Mouse (Mus musculus) limb, embryonic 10.5 days (tissue): Measurements from ENCODE around the gene Rbm4. TPM values are rescaled to one million over a fixed set of nuclear protein-coding genes. Genes with fewer than 3 reads are reported as not detected.

Source experiments
- DNase-seq: peaks from one replicate; pipeline ENCODE4 v3.0.0-alpha.2; 2017; ENCODE audit warnings: low spot score
- H3K27ac ChIP-seq: fragments of 300-500 bp; sonication (generic); 2 replicates; pipeline ENCODE4 v1.5.1; 2016; ENCODE audit warnings: mild to moderate bottlenecking
- H3K27me3 ChIP-seq: fragments of 300-500 bp; sonication (generic); 2 replicates; pipeline ENCODE4 v1.6.1; 2016; ENCODE audit warnings: low read depth, mild to moderate bottlenecking; ENCODE audit not compliant: poor library complexity, severe bottlenecking
- H3K36me3 ChIP-seq: fragments of 300-500 bp; sonication (generic); 2 replicates; pipeline ENCODE4 v1.6.1; 2016; ENCODE audit warnings: mild to moderate bottlenecking, moderate library complexity
- H3K4me1 ChIP-seq: fragments of 300-500 bp; sonication (generic); 2 replicates; pipeline ENCODE4 v1.6.1; 2016
- H3K4me3 ChIP-seq: fragments of 300-500 bp; sonication (generic); 2 replicates; pipeline ENCODE4 v1.5.1; 2016; ENCODE audit warnings: mild to moderate bottlenecking, moderate library complexity
- H3K9me3 ChIP-seq: fragments of 300-500 bp; sonication (generic); replicated peaks from 2 replicates; pipeline ENCODE4 v1.6.1; 2016; ENCODE audit warnings: mild to moderate bottlenecking
- WGBS: fragments of 180-500 bp; shearing (Covaris S2); methylation state at CpG from one replicate; pipeline ENCODE4 v1.1.7; 2016; 5-methylcytosine and 5-hydroxymethylcytosine counted together
- polyA plus RNA-seq: library from polyadenylated mRNA; unstranded; fragments of >200 nt; fragmentation: Nextera tagmentation; extraction: Ambion mirVana; gene quantifications from 2 replicates; pipeline ENCODE4 v1.2.1, GENCODE M21; 2016

Gene Rbm4
- 91.5 and 108 TPM in 2 replicates for polyA plus RNA-seq

DNA sequence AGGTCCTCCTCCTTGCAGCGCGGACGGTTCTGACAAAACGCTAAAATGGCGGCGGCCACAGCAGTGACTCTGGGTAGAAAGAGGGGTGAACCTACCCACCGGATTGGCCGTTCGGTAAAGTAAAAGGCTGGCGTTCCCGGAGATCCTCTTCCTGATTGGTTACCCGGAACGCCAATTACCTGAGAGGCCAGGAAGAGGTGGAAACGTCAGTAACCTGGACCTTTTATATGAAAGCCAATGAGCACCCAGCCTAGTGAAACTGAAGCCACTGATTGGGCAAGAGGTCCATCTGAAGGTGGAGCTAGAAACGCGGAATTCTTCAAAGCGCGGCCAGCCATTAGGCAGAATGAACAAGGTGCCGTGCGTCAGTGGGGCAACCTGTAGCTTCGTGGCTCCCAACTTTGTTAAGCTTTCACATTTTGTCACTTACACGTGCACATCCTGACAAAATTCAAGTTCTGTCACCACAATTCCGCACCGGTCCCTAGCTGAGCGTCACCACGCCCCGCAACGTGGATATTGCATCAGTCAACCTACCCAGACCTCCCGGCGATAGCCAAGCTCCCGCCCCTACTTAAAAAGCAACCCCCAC, at the start of gene Rbm4:
TSS of gene Rbm4 (minus strand) at position 71 of the 592 bp plus-strand sequence.
- WGBS: under 1% methylated on average over 31 of the region's 31 CpGs
- DNase-seq: peak; percentile 91

DNA sequence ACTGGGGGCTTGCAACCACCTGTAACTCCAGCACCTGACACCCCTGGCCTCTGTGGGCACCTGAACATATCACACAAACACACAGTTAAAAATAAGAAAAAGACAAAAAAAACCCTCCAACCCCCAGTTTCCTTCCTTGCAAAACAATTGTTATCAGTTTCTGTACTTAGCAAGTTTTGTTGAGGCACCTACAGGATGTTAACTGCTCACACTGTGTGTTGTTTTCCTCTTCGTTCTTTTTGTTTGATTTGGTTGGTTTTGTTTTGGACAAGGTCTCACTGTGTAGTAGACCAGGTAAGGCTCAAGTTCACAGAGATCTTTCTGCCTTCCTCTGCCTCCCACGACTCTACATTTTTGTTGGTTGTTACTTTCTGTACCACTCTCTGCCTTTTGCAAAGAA, 48.9 kb upstream of the Rbm4 start:
- Histone ChIP-seq H3K9me3 (no peaks in the 10 kb centered on the region), H3K36me3 (no peaks in the 10 kb centered on the region), H3K4me1 (peaks cover 17% of the 10 kb centered on the region), H3K27me3 (peaks cover 34% of the 10 kb centered on the region), H3K27ac (no peak overlapping the region), H3K4me3 (no peak overlapping the region)
- 72% methylated on average over 2 of the region's 2 CpGs for WGBS
- no peak for DNase-seq

More for the DNA sequence above, at the start of gene Rbm4:
- no peaks in the 10 kb centered on the region for H3K9me3 ChIP-seq
- peaks cover 67% of the 10 kb centered on the region for H3K36me3 ChIP-seq
- no peaks in the 10 kb centered on the region for H3K27me3 ChIP-seq
- H3K4me1 ChIP-seq: peaks cover 34% of the 10 kb centered on the region
- peak within 1 kb of the TSS; percentile 76 for H3K4me3 ChIP-seq
- H3K27ac ChIP-seq: peak within 1 kb of the TSS; percentile 89

DNA sequence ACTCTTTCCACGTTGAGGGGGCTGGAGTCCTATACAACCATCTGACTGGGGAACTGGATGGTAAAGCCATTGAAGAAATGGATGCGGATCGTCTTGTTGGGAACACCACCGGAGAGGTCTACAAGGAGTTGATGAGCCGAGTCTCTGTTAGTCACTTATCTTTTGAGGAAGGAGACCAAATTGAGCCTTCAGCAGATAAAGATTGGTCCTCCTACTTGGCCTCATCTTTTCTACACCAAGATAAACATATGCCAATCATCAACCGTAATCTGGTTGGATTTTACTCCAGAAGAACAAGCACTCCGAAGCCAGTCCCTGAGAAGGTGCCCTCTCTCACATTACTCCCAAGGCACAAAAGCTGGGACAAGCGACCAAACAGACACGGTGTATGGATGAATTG, 47.1 kb upstream of the Rbm4 start:
- H3K27ac ChIP-seq: no peak overlapping the region
- WGBS: 86% methylated on average over 9 of the region's 9 CpGs
- H3K4me1 ChIP-seq: peaks cover 17% of the 10 kb centered on the region
- no peaks in the 10 kb centered on the region; the same call in 1 of the 2 replicates for H3K36me3 ChIP-seq
- H3K4me3 ChIP-seq: no peak overlapping the region
- DNase-seq: no peak
- peaks cover 34% of the 10 kb centered on the region for H3K27me3 ChIP-seq
- H3K9me3 ChIP-seq: no peaks in the 10 kb centered on the region

DNA sequence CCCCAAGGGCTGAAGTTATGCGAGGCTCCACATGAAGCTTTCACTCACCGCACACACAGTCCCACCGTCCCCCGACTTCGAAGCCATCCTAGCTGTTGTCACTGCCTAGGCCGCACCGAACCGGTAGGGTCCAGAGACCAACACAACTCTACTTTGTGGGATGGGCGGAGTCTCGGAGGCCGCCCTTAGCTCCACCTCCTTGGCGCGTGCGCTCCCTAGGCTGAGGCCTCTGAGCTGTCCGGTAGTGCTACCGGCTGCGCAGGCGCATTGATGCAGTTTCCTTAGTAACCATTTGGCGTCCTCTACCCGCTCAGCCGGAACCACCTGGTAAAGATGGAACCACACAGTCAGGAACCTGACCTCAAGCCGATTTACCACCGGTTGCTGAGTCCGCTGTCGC, 45.4 kb upstream of the Rbm4 start, which contains the start of the genes Ccs and Ccdc87:
TSS of gene Ccs (minus strand) at position 184 of the 400 bp plus-strand sequence.
TSS of gene Ccdc87 (plus strand) at position 218 of the 400 bp plus-strand sequence.
- Histone ChIP-seq H3K4me1 (peaks cover 17% of the 10 kb centered on the region), H3K27ac (peak within 1 kb of the TSS; percentile 86), H3K9me3 (no peaks in the 10 kb centered on the region), H3K36me3 (peaks cover 5% of the 10 kb centered on the region), H3K27me3 (peaks cover 34% of the 10 kb centered on the region), H3K4me3 (peak within 1 kb of the TSS; percentile 72)
- WGBS: under 1% methylated on average over 25 of the region's 25 CpGs
- peak; percentile 97 for DNase-seq

DNA sequence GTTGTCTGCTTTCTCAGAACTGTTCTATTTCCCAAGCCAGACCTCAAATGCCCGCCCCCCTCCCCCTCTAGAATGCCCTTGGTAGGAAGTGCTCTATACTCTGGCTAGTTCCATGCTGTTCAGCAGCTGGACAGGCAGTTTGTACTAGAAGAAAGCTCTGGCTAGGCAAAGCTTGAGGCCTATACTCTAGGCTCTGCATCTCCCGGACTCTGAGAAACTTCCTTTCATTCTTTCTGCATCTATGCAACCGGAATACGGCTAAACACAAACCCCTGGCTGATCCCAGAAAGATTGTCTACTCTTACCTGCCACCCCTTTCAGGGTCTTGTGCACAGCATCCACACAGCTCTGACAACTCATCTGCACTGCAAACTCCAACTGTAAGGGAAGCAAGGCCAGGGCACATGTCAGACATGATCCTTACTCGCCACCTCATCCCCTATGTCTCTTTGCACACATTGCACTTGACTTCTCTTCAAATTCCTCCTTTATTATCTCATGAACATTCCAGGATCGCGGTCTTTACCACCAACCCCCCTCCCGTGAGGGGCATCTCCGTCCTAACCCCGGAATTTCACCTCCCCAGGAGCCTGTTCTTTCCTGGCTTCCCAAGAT, 44.9 kb upstream of the Rbm4 start:
- peak overlapping the region; percentile 86 for H3K27ac ChIP-seq
- peaks cover 17% of the 10 kb centered on the region for H3K4me1 ChIP-seq
- 40% methylated on average over 10 of the region's 10 CpGs for WGBS
- peaks cover 8% of the 10 kb centered on the region for H3K36me3 ChIP-seq
- no peak for DNase-seq
- H3K27me3 ChIP-seq: peaks cover 34% of the 10 kb centered on the region
- peak overlapping the region; percentile 72 for H3K4me3 ChIP-seq
- H3K9me3 ChIP-seq: no peaks in the 10 kb centered on the region

DNA sequence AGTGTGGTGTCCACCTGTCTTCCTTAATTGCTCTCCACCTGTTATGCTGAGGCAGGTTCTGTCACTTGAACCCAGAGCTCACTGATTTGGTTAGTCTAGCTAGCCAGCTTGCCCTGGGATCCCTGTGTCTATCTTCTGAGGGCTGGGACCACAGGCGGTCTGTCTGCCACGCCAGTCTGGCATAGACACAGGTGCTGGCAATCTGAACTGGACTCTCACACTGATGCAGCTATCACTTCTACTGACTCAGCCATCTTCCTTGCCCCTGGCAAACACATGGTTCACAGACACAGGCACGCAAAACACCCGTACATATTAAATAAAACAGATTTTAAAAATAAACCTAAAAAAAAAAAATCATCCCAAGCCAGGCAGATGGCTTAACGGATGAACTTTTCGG, 43.3 kb upstream of the Rbm4 start:
- Histone ChIP-seq H3K36me3 (peaks cover 22% of the 10 kb centered on the region), H3K4me1 (peaks cover 17% of the 10 kb centered on the region), H3K9me3 (no peaks in the 10 kb centered on the region), H3K4me3 (no peak overlapping the region), H3K27ac (no peak overlapping the region), H3K27me3 (peaks cover 28% of the 10 kb centered on the region)
- WGBS: 93% methylated on average over 6 of the region's 6 CpGs
- DNase-seq: no peak

DNA sequence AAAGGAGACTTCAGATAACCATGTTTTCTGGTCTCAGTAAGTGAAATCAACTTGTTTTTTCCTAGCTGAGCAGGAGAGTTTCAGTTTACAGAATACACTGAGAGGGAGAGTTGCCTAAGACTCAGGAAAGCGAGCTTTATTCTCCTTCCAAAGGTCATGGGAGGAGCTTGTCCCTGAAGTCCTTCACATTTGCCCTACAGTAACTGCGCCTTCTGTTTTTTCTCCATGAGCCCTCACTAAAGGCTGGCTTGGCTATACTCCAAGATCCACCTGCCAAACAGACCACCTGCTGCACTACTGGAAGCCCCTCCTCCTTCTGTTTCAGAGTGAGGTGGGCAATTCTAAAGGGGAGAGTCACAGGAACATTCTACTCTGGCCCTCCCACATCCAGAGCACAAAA, 42.4 kb upstream of the Rbm4 start:
- WGBS: 78% methylated on average over 2 of the region's 2 CpGs
- DNase-seq: no peak

DNA sequence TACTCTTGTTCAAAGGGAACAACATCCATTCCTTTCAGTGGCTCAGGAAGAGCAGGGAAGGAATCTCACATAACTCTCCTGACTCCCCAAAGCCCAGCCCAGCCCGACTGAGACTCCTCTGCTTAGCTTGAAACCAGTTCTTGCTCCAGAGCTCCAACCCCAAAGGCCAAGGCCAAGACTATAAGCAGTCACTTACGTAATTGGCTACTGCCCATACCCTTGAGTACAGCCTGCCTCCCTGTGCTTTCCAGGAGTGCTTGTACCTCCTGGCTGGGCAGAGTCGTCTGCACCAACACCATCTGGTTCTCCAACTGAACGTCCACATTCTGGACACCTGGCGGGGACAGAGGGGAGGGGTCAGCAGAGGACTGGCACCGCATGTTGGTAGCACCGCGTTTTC, 40.3 kb upstream of the Rbm4 start:
- no peak for DNase-seq
- H3K27me3 ChIP-seq: no peaks in the 10 kb centered on the region
- peaks cover 36% of the 10 kb centered on the region for H3K36me3 ChIP-seq
- H3K9me3 ChIP-seq: no peaks in the 10 kb centered on the region
- no peak overlapping the region for H3K4me3 ChIP-seq
- H3K4me1 ChIP-seq: peaks cover 13% of the 10 kb centered on the region
- WGBS: 84% methylated on average over 8 of the region's 8 CpGs
- H3K27ac ChIP-seq: no peak overlapping the region

More for the DNA sequence above, 42.4 kb upstream of the Rbm4 start:
- no peaks in the 10 kb centered on the region for H3K9me3 ChIP-seq
- H3K27me3 ChIP-seq: peaks cover 18% of the 10 kb centered on the region
- peaks cover 28% of the 10 kb centered on the region for H3K36me3 ChIP-seq
- H3K4me1 ChIP-seq: peaks cover 17% of the 10 kb centered on the region
- no peak overlapping the region for H3K27ac ChIP-seq
- no peak overlapping the region for H3K4me3 ChIP-seq

DNA sequence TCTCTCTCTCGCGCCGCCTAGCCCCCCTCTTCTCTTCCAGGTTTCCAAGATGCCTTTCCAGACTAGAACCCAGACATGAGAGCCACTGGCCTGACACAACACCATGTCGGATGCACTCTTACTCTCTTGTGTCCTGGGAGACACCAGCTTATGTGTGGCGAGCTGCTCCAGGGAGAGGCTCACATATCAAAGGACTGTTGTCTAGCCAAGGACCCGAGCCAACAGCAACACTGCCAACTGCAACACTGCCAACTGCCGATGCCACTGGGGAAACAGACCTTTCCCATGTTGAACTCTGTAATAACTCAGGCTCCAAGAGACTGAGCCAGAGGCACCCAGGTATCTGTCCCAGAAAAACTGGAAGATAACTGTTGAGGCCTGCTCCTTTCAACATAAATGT, 35.5 kb upstream of the Rbm4 start:
- Histone ChIP-seq H3K27me3 (no peaks in the 10 kb centered on the region), H3K4me3 (no peak overlapping the region), H3K27ac (no peak overlapping the region), H3K9me3 (no peaks in the 10 kb centered on the region), H3K4me1 (peaks cover 9% of the 10 kb centered on the region; the same call in 1 of the 2 replicates), H3K36me3 (peaks cover 59% of the 10 kb centered on the region)
- DNase-seq: no peak
- 63% methylated on average over 7 of the region's 7 CpGs for WGBS

DNA sequence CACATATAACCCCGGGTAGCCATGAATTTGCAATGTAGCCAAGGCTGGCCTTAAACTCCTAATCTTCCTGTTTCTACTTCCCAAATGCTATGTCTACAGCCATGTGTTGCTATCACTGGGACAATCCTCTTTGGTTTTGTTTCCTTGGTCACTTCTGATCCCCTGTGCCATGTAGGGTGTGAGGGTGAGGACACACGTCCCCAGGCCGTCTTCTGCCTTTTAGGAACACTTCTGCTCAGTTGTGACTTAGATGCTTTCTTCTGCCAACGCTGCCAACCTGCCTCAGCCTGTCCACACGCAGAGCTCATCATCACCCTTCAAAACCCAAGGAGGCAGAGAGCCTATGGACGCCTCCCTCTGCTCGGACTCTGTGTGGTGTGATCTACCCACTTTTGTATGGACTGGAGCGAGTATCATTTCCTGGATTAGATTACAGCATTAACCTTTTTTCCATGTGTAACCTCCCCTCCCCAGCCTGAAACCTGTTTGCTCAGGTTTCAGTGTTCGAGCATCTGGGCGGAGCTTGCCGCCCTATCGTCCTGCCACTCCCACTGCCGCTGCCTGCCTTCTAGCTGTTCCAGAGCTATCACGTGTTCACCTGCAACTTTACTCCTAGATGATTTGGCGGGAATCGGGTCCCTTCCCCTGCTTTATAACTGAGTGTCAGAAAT, 34.9 kb upstream of the Rbm4 start:
- no peak for DNase-seq
- 51% methylated on average over 16 of the region's 16 CpGs for WGBS
- Histone ChIP-seq H3K27ac (no peak overlapping the region; the same call in 1 of the 2 replicates), H3K4me1 (peaks cover 9% of the 10 kb centered on the region; the same call in 1 of the 2 replicates), H3K36me3 (peaks cover 57% of the 10 kb centered on the region), H3K9me3 (no peaks in the 10 kb centered on the region), H3K27me3 (no peaks in the 10 kb centered on the region), H3K4me3 (no peak overlapping the region)

DNA sequence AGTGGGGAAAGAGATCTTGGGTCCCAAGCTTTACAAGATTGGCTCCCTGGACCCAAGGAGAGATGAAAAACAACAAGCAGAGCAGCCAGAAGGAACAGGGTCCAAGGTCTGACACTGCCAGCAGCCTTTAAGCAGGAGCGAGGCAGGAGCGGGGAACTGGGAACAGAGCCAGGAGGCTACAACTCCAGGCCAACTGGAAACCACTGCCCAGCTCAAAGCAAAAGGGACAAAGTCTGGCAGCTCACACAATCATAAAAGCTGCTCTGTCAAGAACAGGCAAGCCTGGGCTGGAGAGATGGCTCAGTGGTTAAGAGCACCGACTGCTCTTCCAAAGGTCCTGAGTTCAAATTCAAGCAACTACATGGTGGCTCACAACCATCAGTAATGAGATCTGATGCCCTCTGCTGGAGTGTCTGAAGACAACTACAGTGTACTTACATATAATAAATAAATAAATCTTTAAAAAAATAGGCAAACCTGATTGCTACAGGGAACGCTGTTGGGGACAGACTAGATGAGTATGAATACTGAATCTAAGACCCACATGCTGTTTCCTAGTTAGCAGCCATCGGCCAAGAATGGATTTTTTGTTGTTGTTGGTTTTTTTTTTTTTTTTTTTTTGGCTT, 27.1 kb upstream of the Rbm4 start:
- H3K27ac ChIP-seq: no peak overlapping the region
- no peaks in the 10 kb centered on the region for H3K27me3 ChIP-seq
- H3K36me3 ChIP-seq: peaks cover 18% of the 10 kb centered on the region
- no peaks in the 10 kb centered on the region for H3K4me1 ChIP-seq
- DNase-seq: no peak
- WGBS: 87% methylated on average over 5 of the region's 5 CpGs
- H3K9me3 ChIP-seq: no peaks in the 10 kb centered on the region
- H3K4me3 ChIP-seq: no peak overlapping the region

DNA sequence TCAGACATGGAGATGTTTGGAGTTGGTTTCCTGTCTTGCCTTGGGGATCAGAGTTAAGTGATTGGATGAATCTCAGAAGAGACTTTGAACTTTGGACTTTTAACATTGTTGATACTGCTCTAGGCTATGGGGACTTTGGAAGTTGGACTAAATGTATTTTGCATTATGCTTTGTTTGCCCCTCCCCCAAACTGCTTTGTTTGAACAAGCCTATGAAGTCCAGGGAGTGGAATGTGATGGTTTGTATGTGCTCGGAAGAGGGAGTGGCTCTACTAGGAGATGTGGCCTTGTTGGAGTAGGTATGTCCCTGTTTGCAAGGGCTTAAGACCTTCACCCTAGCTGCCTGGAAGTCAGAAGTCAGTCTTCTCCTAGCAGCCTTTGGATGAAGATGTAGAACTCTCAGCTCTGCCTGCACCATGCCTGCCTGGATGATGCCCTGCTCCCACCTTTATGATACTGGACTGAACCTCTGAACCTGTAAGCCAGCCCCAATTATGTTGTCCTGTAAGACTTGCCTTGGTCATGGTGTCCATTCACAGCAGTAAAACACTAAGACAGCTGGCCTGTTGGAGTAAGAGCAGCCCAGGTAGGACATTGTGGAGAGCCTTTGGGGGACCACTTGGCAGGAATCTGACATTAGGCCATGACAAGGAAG, 23.6 kb upstream of the Rbm4 start:
- no peak for DNase-seq
- Histone ChIP-seq H3K4me3 (no peak overlapping the region), H3K9me3 (no peaks in the 10 kb centered on the region; the same call in 1 of the 2 replicates), H3K27ac (no peak overlapping the region), H3K36me3 (no peaks in the 10 kb centered on the region), H3K4me1 (no peaks in the 10 kb centered on the region), H3K27me3 (no peaks in the 10 kb centered on the region)
- WGBS: 74% methylated on average over 1 of the region's 1 CpGs
